Mouse (Mus musculus) stomach, postnatal 0 days (tissue): Measurements from ENCODE around the gene Nfib.

Experiments
- CTCF ChIP-seq: IDR thresholded peaks from 2 replicates; pipeline ENCODE4 v1.5.1; 2016; ENCODE audit warnings: antibody characterized with exemption, low read depth, mild to moderate bottlenecking, moderate library complexity
- EP300 ChIP-seq: optimal IDR thresholded peaks from 2 replicates; pipeline ENCODE3; 2016; ENCODE audit warnings: antibody characterized with exemption

DNA sequence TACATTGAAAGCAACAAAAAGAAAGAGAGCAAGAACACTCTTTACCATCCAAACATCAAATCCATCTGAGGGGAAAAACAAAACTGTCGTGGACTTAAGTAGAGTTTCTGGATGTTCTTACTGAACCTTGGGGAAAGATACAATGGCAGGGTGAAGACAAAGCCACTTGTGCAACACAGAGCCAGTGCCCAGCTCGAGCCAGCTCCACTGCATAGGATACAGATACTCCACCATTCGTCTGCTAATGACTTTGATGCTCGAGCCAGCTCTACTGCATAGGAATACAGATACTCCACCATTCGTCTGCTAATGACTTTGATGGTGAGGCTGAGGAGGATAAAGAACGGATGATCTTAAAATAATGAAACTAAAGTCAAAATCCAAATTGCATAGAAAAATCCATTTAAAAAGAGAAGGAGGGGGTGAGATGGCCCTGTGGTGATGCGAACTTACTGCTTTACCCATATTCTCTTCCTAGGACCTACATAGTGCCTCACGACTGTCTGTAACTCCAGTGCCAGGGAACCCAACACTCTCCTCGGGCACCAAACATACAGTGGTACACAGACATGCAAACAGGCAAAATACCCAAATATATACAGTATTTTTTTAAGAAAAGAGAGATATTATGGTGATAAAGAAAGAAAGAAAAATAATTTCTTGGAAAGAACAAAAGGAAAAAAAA, 337.3 kb downstream of the Nfib start:
- TF ChIP-seq CTCF (no peak), EP300 (no peak)
